Mouse (Mus musculus): ENCODE measurements around the gene Olfr889. TPM values are rescaled to one million over a fixed set of nuclear protein-coding genes. Genes with fewer than 3 reads are reported as not detected.
"Not testable (repeated sequence)": the region's sequence is repeated elsewhere in the genome, so short reads cannot be mapped to it uniquely, and the experiment has no call there.

Gene Olfr889
- not detected for total RNA-seq (2021)
- long read RNA-seq, experiment 1 = 0 reads
- long read RNA-seq, experiment 2 = 0 reads

GRCm38 (mm10) chr9:38114898-38115297 lies at the start of gene Olfr889:
Gene Olfr889 (plus strand): TSS chr9:38115198.
- DNase-seq = no peak

- no peak for DNase-seq
These were observed 31.2 kb upstream of the Olfr889 start, which contains the start of gene Olfr887 for GRCm38 (mm10) chr9:38083772-38084171. Gene Olfr887 (plus strand): TSS chr9:38084072.

GRCm38 (mm10) chr9:38107828-38108227 lies 7.2 kb upstream of the Olfr889 start, which contains the start of gene Olfr888:
Gene Olfr888 (plus strand): TSS chr9:38108128.
- no peak for DNase-seq

- no peak for DNase-seq
These were observed 27.2 kb downstream of the Olfr889 start, which contains the start of gene Olfr890 for GRCm38 (mm10) chr9:38142217-38142616. Gene Olfr890 (plus strand): TSS chr9:38142517.

- DNase-seq = not testable (repeated sequence)
These were observed 53.3 kb downstream of the Olfr889 start for GRCm38 (mm10) chr9:38168341-38168740.

Other genes starting within 250 kb of the Olfr889 start
- gene Olfr145, start 218.5 kb upstream of the Olfr889 start, total RNA-seq (2021) = not detected
- not detected for gene Olfr878, start 197.4 kb upstream of the Olfr889 start, total RNA-seq (2021)
- not detected for gene Olfr881, start 123.4 kb upstream of the Olfr889 start, total RNA-seq (2021)
- not detected for gene Olfr883, start 89.4 kb upstream of the Olfr889 start, total RNA-seq (2021)
- not detected for gene Olfr884, start 68.6 kb upstream of the Olfr889 start, total RNA-seq (2021)
- not detected for gene Olfr885, start 53.9 kb upstream of the Olfr889 start, total RNA-seq (2021)
- gene Olfr887, start 31.1 kb upstream of the Olfr889 start, total RNA-seq (2021) = not detected
- not detected for gene Olfr888, start 7.1 kb upstream of the Olfr889 start, total RNA-seq (2021)
- gene Olfr890, start 27.3 kb downstream of the Olfr889 start, total RNA-seq (2021) = not detected
- not detected for gene Olfr891, start 65.6 kb downstream of the Olfr889 start, total RNA-seq (2021)
- gene Olfr893, start 93.2 kb downstream of the Olfr889 start, total RNA-seq (2021) = not detected
- gene Olfr894, start 102.9 kb downstream of the Olfr889 start, total RNA-seq (2021) = not detected
- not detected for gene Olfr143, start 137.6 kb downstream of the Olfr889 start, total RNA-seq (2021)
- not detected for gene Olfr895, start 152.7 kb downstream of the Olfr889 start, total RNA-seq (2021)
- gene Olfr896-ps1, start 175.9 kb downstream of the Olfr889 start, total RNA-seq (2021) = not detected
- gene Olfr25, start 213.9 kb downstream of the Olfr889 start, total RNA-seq (2021) = not detected
- gene Olfr898, start 233.2 kb downstream of the Olfr889 start, total RNA-seq (2021) = not detected

All from gastrocnemius, postnatal 25 days (tissue).